Mouse (Mus musculus) skeletal muscle tissue, adult 2 months (tissue): Measurements from ENCODE around the gene Lrrc42.

Source experiments
- DNase-seq: peaks from one replicate; pipeline ENCODE4 v3.0.0-alpha.2; 2012; ENCODE audit warnings: low read depth, low spot score

Lrrc42 gene

DNA sequence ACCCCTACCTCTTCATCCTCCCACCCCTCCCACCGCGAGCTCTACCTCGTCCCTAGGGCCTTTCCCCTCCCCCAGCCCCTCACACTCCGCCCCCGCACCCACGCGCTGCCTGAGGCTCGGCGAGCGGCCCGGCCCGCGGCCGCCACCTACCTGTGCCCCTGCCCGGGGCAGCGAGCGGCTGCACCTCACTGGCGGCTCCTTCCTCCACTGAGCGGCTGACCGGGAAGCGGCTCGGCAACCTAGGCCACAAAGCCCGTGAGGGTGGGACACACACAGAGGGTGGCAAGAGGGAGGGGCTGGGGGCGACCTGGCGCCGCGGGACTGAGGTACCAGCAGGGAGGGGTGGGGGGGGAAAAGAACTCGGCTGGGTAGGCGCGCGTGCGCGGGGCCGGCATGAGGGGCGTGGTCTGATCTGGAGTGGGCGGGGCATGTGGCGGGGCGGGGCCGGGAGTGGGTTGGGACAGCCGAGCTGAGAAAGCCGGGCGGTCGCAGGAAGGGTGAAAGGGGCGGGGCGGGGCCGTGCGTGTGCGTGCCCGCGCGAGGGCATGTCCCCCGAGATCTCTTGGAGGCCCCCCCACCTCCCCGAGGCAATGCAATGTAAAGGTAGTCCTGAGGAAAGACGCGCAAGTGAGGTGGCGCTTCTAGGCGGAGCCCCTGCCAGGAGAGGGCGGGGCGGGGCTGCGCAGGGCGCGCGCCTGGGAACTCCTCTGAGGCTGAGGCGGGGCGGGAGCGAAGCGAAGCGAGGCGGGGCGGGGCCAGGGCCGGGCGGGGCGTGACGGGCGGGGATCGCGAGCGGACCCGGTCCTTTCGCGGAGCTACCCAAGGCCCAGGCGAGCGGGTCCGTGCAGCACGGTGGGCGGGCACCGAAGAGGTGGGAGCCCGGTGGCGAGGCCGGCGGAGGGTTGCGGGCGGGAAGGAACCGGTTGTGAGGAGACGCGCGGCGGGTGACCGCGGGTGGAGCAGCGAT lies at the start of gene Lrrc42, which contains the start of gene Hspb11:
Gene Lrrc42, minus strand, starts transcription at position 408 of the 967 bp plus-strand sequence.
Gene Hspb11, plus strand, starts transcription at position 469 of the 967 bp plus-strand sequence.
- DNase-seq: peak; percentile 93

DNA sequence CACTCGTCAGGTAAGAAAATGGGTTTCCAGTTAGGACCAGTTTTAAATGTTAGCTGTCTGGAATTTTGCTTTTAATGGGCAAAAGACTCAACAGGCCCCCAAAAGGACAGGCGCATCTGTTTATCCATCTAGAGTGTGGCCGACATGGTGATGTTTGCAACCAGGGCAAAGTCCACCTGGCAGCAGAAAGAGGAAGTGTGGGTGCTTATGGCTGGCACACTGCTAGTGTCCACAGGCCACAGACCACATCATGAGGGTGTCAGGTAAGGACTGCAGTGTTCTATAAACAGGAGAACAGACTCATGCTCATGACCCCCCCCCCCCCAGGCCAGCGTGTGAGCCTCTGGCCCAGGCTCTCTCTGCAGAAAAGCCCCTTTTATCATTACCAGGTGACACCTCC lies 49.5 kb upstream of the Lrrc42 start:
- DNase-seq: no peak

DNA sequence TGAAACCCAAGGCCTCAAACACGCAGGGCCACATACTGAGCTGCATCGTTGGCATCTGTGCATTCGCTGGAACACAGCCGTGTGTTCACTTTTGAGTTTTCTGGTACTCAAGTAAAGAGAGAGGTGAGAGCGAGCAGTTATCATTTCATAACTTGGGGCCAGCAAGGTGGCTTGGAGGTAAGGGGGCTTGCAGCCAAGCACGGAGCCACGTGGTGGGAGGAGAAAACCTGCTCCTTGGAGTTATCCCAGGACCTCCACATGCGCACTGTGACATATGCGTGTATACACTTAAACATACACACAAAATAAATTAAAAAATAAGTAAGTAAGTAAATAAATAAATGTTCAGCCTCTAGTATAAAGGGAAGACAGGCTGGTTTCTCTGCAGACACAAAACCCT lies 48.9 kb upstream of the Lrrc42 start:
- no peak for DNase-seq

DNA sequence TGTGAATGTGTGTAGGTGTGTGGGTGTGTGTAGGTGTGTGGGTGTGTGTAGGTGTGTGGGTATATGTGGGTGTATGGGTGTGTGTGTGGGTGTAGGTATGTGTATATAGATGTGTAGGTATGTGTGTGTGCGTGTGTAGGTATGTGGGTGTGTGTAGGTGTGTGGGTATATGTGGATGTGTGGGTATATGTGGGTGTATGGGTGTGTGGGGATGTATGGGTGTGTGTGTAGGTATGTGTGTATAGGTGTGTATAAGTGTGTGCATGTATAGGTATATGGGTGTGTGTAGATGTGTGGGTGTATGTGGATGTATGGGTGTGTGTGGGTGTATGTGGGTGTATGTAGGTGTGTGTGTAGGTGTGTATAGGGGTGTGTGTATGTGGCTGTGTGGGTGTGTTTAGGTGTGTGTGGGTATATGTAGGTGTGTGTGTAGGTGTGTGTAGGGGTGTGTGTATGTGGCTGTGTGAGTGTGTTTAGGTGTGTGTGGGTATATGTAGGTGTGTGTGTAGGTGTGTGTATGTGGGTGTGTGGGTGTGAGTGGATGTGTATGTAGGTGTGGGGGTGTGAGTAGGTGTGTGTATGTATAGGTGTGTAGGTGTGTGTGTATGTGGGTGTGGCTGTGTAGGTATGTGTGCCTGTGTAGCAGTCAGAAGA lies 47.7 kb upstream of the Lrrc42 start:
- DNase-seq: no peak

DNA sequence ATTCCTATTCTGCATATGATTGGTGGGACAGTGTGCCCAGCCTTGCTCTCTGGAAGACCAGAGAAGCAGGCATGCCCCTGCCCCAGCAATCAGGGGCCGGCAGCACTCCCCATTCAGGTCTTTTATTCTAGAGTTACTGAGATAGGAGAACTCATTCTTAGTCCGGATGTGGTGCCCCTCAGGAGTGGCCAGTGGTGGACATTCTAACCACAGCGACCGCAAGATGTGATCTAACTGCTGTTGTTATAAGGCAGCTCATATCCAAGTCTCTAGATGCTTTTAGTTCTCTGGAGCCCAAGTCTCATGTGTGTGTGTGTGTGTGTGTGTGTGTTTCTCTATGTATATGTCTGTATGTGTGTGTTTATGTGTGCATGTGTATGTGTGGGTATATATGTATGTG lies 47.0 kb upstream of the Lrrc42 start:
- DNase-seq: no peak

DNA sequence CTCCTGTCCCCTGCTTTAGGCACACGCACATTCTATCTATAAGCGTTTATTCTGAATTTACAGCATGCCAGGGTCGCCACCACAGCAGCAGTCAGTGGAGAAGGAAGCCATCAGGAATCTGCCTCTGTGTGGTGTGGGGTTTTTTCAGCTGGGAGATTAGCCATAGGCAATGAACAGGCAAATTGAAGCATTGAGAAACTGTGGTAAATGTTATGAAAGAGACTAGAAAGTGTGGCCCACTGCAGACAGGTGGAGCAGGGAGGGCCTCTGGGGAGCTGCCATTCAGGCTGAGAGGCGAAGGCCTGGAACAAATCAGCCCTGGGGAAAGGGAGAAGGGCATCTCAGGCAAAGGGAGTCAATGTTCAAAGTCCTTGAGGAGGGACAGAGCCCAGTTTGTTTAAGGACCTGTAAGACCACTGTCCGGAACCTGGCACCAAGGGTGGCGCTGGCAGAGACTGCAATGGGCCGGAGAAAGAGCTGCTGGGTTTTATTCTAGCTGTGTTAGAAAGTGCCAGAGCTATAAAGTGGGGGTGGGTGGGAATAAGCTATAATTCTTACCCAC lies 46.5 kb upstream of the Lrrc42 start:
- no peak for DNase-seq

DNA sequence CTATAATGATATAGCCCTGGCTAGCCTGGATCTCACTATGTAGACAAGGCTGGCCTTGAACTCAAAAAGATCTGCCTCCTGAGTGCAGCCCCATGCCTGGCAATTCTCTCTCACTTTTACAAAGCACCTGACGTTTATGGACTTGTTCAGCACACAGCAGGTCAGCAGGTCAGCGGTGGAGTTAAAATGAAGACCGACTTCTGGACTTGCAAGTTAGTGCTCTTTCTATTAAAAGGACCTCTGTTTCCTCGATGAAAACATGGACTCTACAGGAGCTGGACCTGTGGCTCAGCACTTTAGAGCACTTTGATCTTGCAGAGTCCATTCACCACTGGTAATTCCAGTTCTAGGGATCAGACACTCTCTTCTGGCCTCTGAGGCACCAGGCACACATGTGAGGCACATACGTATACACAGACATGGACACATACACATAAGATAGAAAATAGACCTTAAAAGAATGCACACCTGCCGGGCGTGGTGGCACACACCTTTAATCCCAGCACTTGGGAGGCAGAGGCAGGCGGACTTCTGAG lies 44.8 kb upstream of the Lrrc42 start:
- DNase-seq: no peak

DNA sequence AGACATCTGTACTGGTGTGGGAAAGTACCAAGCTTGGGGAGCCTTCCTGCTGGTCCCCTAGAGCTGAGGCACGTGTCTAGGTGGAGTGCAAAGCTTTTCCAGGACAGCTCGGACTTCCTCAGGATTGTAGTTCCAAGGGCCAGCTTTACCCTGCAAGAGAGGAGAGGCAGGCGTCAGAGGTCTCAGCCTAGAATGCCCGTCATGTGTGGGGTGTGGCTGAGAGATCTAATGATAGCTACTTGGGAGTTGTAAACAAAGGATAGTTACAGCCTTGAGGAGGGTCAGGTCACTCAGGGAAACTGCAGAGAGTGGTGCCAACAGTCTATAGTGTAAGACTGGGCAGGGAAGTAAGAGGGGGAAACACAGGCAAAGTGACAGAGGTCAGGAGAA lies 38.9 kb upstream of the Lrrc42 start:
- no peak for DNase-seq

DNA sequence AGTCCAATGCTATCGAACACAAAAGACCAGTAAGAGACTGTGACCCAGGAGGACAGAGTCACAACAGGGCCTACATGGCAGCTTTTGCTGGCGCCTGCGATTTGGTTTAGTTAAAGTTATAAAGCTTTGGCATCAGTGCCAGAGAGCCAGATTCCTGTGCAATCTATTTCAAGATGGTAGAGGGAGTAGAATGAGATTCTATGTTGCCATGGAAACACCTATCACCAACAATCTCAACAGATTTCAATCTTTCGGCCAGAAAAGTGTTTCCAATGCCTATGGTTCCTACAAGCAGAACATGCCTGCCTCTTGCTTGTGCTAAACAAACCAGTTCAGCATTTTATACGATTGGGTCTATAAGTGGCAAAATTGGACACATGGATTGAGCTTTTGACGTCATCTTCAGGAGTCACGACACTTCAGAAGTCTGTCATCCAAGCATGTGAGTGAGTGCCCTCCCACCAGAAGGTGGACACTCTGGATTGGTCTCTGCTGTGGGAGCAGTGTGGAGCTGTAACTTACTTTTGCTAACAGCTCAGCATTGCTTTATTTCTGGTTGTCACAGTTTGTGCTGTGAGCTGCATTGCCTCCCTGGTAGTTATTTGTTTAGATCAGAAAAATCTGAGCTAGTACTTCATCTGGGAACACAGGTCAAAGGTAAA lies 38.4 kb upstream of the Lrrc42 start:
- DNase-seq: no peak

DNA sequence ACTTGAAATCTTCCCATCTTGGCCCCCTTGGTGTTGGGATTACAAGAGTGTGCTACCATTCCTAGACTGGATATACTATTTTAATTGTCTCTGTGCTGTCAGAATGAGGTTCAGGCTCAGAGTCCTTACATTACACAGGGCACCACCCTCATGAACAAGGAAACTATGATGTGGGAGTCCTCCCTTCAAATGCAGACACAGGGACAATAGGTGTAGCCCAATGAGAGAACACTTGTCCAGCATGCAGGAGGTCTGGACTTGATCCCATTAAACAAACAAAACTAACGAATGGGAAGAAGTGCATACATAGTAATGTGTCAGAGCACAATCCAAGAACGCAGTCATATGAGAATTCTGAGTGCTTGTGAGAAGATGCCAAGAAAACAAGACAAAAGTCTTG lies 34.2 kb upstream of the Lrrc42 start:
- DNase-seq: no peak

DNA sequence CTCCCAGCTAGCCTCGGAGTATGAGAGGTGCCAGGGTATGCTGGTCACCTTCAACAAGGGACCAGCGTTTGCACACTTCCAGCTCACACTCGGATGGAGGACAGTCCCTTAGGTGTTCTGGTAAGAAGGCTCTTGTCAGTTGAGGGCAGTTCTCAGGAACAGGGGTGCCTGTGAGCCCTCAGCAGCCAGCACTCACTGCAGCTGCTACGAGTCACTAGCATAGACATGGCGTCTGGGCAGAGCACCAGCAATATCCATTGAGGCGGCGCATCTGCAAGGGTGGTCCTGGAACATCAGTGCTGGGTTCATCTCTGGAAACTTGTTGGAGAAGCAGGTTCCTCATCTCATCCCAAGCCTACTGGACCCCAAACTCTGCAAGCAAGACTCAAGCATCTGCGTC lies 33.1 kb upstream of the Lrrc42 start:
- no peak for DNase-seq

DNA sequence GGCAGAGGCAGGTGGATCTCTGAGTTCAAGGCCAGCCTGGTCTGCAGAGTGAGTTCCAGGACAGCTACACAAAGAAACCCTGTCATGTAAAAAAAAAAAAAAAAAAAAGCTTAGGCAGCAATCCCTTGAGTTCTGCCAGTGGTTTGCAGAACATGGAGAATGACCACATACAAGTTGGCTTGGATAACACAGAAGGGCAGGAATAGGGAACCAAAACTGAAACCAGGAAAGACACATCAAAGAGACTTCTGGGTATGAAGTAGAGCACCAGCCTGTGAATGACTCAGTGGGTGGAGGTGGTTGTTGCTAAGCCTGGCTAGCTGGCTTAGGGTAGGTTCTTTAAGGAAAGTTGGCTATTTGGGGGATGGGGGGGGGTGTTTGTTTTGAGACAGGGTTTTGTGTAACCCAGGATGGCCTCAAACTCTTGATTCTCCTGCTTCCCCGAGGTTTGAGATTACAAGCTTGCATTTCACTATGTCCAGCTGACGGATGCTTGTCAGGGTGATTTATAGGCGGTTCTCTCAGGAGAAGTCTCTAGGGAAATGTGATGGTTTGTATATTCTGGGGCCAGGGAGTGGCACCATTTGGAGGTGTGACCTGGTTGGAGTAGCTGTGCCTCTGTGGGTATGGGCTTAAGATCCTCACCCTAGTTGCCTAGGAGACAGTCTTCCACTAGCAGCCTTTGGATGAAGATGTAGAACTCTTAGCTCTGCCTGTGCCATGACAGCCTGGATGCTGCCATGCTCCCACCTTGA lies 32.3 kb upstream of the Lrrc42 start:
- DNase-seq: peak; percentile 39

DNA sequence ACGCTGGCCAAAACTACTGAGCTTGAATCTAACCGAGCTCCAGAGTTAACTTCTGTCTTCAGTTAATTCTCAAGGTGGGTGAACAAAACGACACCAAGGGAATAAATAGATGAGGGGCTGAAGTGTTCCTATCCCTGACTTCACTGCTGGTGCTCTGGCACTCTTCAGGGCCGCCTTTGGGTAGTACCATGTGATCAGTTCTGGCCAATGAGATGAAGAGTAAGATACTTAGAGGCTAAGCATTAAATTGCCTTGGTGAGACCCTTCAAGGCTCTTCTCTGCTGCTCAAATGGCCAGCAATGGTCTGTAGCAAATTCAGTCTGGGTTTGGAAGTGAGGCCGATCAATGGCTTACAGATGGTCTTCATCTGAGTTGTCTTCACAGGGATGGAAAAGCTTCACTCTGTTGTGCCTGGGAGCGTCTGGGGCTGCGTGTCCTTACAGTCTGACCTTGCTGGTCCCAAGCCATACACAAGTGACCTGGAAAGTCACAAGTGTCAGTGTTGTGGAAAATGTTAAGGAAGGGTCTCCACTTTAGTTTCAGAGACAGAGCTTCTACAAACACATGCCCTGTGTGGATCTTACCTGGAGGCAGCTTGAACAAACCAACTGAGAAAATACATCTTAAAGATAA lies 27.6 kb upstream of the Lrrc42 start:
- DNase-seq: no peak

DNA sequence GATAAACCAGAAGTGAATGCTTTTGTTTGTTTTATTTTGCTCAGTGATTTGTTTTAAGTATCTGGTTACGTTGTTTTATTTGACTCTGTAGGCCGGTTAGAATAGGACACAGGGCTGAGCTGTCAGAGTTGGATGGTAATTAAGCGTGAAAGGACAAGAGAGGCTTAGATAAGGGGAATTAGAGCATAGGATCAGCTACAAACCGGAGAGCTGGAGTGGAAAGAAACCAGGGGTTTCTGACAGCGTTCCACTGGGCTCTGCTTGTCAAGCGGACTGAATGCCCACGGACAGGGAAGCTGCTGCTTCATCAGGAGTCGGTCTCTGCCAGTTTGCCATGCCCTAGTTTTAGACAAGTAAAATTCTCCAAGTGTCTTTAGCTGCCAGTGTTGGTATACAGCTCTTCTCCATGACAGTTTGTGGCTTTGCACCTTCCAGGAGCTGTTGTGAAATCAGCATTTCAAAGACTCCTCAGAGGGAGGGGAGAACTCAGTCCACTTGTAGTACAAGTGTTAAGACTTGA lies 24.9 kb upstream of the Lrrc42 start:
- DNase-seq: peak; percentile 13

DNA sequence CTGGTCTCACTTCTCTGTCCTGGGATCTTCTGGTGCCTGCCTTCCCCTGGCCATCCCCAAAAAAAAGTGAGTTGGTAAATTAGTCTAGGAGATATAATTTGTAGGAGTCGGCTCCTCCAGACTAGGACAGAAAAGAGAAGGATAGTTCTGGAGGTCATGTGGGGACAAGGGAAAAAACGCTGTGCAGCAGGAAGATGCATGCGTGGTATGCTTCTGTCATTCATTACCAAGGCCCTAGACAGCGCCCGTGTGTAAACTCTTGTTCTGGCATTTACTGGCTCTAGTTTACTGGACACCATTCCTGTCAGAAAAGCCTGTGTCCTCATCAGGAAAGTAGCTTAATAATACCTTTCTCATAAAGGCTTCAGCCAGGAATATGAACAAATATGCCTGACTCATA lies 21.2 kb upstream of the Lrrc42 start:
- DNase-seq: no peak

DNA sequence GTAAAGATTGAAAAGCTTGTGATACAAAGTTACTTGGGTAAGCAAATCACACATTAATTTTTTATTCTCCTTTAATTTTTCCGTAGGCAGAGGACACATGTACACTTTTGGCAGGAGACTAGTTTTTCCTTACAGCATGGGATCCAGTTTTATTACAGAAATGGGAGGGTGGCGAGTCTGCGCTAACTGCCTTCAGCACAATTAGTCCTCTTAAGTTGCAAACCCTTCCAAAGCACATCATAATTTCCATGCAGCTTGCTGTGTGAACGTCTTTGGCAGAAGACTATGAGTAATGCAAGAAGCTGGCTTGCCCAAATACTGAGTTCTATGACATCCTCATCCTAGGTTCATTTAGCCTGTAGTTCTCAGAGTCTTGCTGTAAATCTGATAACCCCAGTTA lies 20.4 kb upstream of the Lrrc42 start:
- no peak for DNase-seq

DNA sequence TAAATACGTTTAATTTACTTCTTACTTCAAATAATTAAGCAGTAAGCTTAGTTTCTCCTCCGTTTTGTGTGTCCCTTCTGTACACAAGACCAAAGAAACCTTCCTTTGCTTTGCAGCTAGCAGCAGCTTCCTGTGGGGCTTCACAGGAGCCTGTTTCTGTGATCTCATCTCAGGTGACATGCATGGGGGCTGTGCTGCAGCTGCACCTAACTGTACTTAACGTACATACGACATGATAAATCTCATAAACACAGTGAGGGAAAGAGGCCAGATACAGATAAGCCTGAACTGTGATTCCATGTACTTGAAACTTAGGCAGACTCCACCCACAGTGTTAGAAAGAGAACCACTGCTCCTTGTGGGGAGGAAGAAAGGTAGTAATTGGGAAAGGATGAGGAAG lies 6.7 kb upstream of the Lrrc42 start:
- no peak for DNase-seq

DNA sequence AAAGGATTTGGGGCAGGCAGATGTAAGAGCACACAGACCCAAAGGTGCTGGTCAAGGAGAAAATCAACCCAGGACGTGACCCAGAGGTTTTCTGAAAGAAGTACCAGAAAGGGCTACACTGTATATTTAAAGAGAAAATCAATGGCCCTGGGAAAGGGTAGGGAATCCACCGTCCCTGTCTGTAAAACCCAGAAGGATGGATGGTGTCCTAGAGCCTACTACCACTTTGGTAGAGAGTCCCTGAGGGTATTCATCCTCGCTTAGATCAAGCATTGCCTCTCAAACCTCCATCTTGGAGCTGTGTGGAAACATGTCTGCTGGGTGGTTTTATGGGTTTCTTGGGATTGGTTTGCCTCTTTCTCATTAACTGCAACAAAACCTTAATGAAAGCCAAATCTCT lies 1.1 kb upstream of the Lrrc42 start:
- DNase-seq: no peak

DNA sequence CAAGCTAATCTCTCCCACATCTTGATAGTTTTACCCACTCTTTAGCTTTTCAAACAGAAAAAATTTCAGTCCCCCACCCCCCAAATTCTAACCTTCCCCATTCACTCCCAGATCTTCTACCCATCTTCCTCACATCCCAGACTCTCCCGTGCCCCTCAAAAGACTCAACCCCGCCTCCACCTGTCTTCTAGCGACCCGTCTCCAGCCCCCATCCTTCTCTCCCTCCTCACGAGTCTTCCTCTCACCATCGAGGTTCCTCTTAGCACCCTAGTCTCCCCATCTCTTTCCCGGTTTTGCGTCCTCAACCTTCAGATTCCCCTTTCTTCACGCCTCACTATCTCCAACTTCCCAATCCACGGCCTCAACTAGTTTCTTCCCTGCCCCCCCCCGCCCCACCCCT lies 810 bp downstream of the Lrrc42 start:
- DNase-seq: no peak

DNA sequence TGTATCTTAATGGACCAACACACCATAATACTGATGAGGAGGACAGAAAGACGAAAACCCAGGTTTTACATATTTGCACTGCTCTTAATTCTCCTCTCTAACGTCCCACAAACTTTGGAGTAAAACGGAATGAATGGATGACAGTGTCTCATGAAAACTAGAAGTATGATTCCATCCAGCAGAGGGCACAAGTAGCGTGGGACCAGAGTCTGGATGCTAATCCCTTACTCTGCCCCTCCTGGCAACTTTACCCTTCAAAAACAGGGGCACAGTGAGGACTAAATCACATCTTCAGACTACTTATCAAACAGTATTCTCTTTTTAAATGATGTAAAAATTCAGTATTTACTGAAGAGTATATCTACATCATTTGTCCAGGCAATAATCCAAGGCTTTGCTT lies 2.8 kb downstream of the Lrrc42 start:
- no peak for DNase-seq
